Mouse (Mus musculus) hindbrain, embryonic 12.5 days (tissue): ENCODE results near the gene Tanc1. TPM values are rescaled to one million over a fixed set of nuclear protein-coding genes. Genes with fewer than 3 reads are reported as not detected.
A peak's percentile ranks its signal among the peaks of the same experiment; 100 is the strongest.

Experiments used
- ATAC-seq: fragments of 200-750 bp; cut with Nextera tagmentation; 2 replicates; pipeline ENCODE4 v1.8.0; 2017; ENCODE audit warnings: moderate TSS enrichment; ENCODE audit not compliant: low FRiP score
- H3K27ac ChIP-seq: fragments of 300-500 bp; sonication (generic); 2 replicates; pipeline ENCODE4 v1.5.1; 2016; ENCODE audit warnings: mild to moderate bottlenecking
- H3K27me3 ChIP-seq: fragments of 300-500 bp; sonication (generic); 2 replicates; pipeline ENCODE4 v1.6.1; 2016; ENCODE audit warnings: mild to moderate bottlenecking
- H3K36me3 ChIP-seq: fragments of 300-500 bp; sonication (generic); 2 replicates; pipeline ENCODE4 v1.6.1; 2016; ENCODE audit warnings: mild to moderate bottlenecking
- H3K4me1 ChIP-seq: fragments of 300-500 bp; sonication (generic); 2 replicates; pipeline ENCODE4 v1.6.1; 2016
- H3K4me2 ChIP-seq: fragments of 300-500 bp; sonication (generic); replicated peaks from 2 replicates; pipeline ENCODE4 v1.6.1; 2016; ENCODE audit warnings: mild to moderate bottlenecking
- H3K4me3 ChIP-seq: fragments of 300-500 bp; sonication (generic); 2 replicates; pipeline ENCODE4 v1.5.1; 2016; ENCODE audit warnings: mild to moderate bottlenecking
- H3K9ac ChIP-seq: fragments of 300-500 bp; sonication (generic); 2 replicates; pipeline ENCODE4 v1.6.1; 2016; ENCODE audit warnings: mild to moderate bottlenecking, moderate library complexity
- H3K9me3 ChIP-seq: fragments of 300-500 bp; sonication (generic); replicated peaks from 2 replicates; pipeline ENCODE4 v1.6.1; 2016; ENCODE audit warnings: mild to moderate bottlenecking
- WGBS: fragments of 180-500 bp; shearing (Covaris S2); methylation state at CpG from one replicate; pipeline ENCODE4 v1.1.7; 2016; 5-methylcytosine and 5-hydroxymethylcytosine counted together
- polyA plus RNA-seq: library from polyadenylated mRNA; unstranded; fragments of >200 nt; fragmentation: Nextera tagmentation; extraction: Ambion mirVana; gene quantifications from 2 replicates; pipeline ENCODE4 v1.2.1, GENCODE M21; 2016

The Tanc1 gene
- polyA plus RNA-seq, 1 experiment from 2014 or later: 18.9 TPM

- no peaks in the 10 kb centered on the region for H3K9me3 ChIP-seq
- ATAC-seq: no peak
- peaks cover 18% of the 10 kb centered on the region for H3K4me1 ChIP-seq
- no peak overlapping the region for H3K9ac ChIP-seq
- H3K27ac ChIP-seq: no peak overlapping the region
- no peaks in the 10 kb centered on the region for H3K27me3 ChIP-seq
- H3K4me2 ChIP-seq: no peak overlapping the region
- H3K4me3 ChIP-seq: no peak overlapping the region
- 68% methylated on average over 16 of the region's 16 CpGs for WGBS
- H3K36me3 ChIP-seq: no peaks in the 10 kb centered on the region
These were observed 49.3 kb downstream of the Tanc1 start for GRCm38 (mm10) chr2:59660891-59661805.

GRCm38 (mm10) chr2:59664803-59665567 is 53.1 kb downstream of the Tanc1 start:
- Histone ChIP-seq H3K27me3 (no peaks in the 10 kb centered on the region), H3K4me2 (no peak overlapping the region), H3K9ac (no peak overlapping the region), H3K36me3 (no peaks in the 10 kb centered on the region), H3K9me3 (no peaks in the 10 kb centered on the region), H3K4me3 (no peak overlapping the region), H3K4me1 (peaks cover 15% of the 10 kb centered on the region), H3K27ac (no peak overlapping the region)
- WGBS: 80% methylated on average over 16 of the region's 16 CpGs
- no peak for ATAC-seq

DNA sequence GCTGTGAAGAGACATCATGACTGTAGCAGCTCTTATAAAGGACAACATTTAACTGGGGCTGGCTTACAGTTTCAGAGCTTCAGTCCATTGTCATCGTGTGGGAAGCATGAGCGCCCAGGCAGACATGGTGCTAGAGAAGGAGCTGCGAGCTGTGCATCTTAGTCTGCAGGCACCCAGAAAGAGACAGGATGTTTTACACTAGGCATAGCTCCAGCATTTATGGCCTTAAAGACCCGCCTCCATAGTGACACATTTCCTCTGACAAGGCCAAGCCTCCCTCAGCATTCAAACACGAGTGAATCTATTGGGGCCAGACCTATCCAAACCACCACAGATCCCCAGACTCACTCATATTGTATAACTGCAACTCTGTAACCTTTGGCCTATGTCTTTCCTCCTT is 54.7 kb downstream of the Tanc1 start:
- Histone ChIP-seq H3K4me2 (no peak overlapping the region), H3K9ac (no peak overlapping the region), H3K27ac (no peak overlapping the region), H3K27me3 (no peaks in the 10 kb centered on the region), H3K4me3 (no peak overlapping the region), H3K36me3 (no peaks in the 10 kb centered on the region), H3K9me3 (no peaks in the 10 kb centered on the region), H3K4me1 (peaks cover 3% of the 10 kb centered on the region; the same call in 1 of the 2 replicates)
- WGBS: 92% methylated on average over 5 of the region's 5 CpGs
- no peak for ATAC-seq

GRCm38 (mm10) chr2:59670087-59671060 is 58.5 kb downstream of the Tanc1 start:
- 76% methylated on average over 15 of the region's 15 CpGs for WGBS
- H3K4me2 ChIP-seq: no peak overlapping the region
- no peak overlapping the region; the same call in 1 of the 2 replicates for H3K9ac ChIP-seq
- peaks cover 11% of the 10 kb centered on the region for H3K4me1 ChIP-seq
- no peaks in the 10 kb centered on the region for H3K9me3 ChIP-seq
- H3K27ac ChIP-seq: no peak overlapping the region
- H3K4me3 ChIP-seq: no peak overlapping the region
- no peaks in the 10 kb centered on the region for H3K27me3 ChIP-seq
- ATAC-seq: no peak
- no peaks in the 10 kb centered on the region for H3K36me3 ChIP-seq

DNA sequence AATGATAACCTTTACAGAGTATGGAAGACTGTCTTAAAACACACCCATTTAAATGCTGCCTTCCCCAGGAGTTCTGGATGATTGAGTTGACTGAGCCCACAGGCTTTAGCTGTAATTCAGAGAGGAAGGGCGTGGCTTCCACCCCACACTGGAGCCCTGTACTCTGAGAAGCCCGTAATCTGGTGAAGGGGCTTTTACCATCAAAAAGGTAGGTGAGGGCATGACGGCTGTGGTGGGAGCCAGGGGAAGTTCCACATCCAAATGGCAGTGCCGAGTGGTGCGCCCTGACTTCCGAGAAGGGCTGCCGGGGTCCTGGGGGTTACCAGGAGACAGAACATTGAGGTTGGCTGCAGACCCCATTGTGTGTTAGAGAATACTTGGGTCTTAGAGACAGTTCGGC is 59.8 kb downstream of the Tanc1 start:
- H3K27ac ChIP-seq: no peak overlapping the region
- no peaks in the 10 kb centered on the region for H3K36me3 ChIP-seq
- H3K9me3 ChIP-seq: no peaks in the 10 kb centered on the region
- no peak overlapping the region for H3K4me3 ChIP-seq
- H3K27me3 ChIP-seq: no peaks in the 10 kb centered on the region
- H3K4me1 ChIP-seq: peaks cover 17% of the 10 kb centered on the region
- 0 out of 2 replicates have a peak overlapping the region, but pooled peaks have one; percentile 3 for H3K4me2 ChIP-seq
- 57% methylated on average over 8 of the region's 8 CpGs for WGBS
- ATAC-seq: no peak
- H3K9ac ChIP-seq: no peak overlapping the region

DNA sequence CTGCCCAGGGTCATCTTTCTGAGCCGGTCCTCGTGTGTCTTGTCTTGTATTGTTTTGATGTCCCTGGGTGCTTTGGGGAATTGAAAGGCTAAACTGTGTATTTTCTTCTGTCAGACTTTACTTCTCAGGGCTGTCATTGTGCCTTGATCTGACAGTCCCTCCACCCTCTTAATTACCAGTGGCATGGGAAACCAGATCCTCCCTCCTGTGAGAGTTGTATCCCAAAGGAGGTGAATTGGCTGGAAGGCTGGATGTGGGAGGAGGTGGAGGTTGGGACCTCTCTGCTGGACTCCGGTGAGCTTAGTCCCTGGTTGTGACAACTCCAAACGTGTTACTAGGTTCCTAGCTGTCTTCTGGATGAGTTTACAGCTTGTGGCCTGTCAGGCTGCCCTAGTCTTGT is 60.2 kb downstream of the Tanc1 start:
- H3K9me3 ChIP-seq: no peaks in the 10 kb centered on the region
- no peak overlapping the region for H3K4me3 ChIP-seq
- H3K27ac ChIP-seq: no peak overlapping the region
- H3K36me3 ChIP-seq: no peaks in the 10 kb centered on the region
- 15% methylated on average over 4 of the region's 4 CpGs for WGBS
- peaks cover 19% of the 10 kb centered on the region for H3K4me1 ChIP-seq
- H3K27me3 ChIP-seq: no peaks in the 10 kb centered on the region
- no peak for ATAC-seq
- no peak overlapping the region for H3K9ac ChIP-seq
- 0 out of 2 replicates have a peak overlapping the region, but pooled peaks have one; percentile 3 for H3K4me2 ChIP-seq

DNA sequence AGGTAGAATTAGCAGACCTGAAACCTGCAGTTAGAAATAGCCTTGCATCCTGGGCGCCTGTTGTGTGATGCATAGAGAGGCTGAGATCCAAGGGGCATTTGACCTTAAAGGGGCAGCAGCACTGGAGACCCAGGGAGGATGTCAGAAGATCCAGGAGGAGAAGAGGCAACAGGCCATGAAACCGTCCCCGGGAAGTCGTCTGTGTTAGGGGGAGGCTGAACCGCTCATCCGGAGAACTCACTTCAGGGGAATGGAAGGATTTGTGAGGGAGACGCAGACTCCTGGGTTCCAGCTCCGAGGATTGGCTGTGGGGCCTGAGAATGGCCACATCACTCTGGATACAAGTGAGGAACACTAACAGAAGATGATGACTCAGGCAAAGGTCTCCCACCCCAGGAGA is 60.8 kb downstream of the Tanc1 start:
- H3K27me3 ChIP-seq: no peaks in the 10 kb centered on the region
- no peak for ATAC-seq
- H3K9ac ChIP-seq: no peak overlapping the region
- no peak overlapping the region for H3K27ac ChIP-seq
- no peaks in the 10 kb centered on the region for H3K9me3 ChIP-seq
- H3K4me2 ChIP-seq: no peak overlapping the region
- 57% methylated on average over 8 of the region's 8 CpGs for WGBS
- no peak overlapping the region for H3K4me3 ChIP-seq
- no peaks in the 10 kb centered on the region for H3K36me3 ChIP-seq
- H3K4me1 ChIP-seq: peaks cover 19% of the 10 kb centered on the region

GRCm38 (mm10) chr2:59673351-59673750 is 61.5 kb downstream of the Tanc1 start:
- H3K4me3 ChIP-seq: no peak overlapping the region
- no peaks in the 10 kb centered on the region for H3K9me3 ChIP-seq
- peaks cover 19% of the 10 kb centered on the region for H3K4me1 ChIP-seq
- no peak overlapping the region for H3K4me2 ChIP-seq
- 83% methylated on average over 6 of the region's 6 CpGs for WGBS
- ATAC-seq: no peak
- H3K36me3 ChIP-seq: no peaks in the 10 kb centered on the region
- no peaks in the 10 kb centered on the region for H3K27me3 ChIP-seq
- H3K27ac ChIP-seq: no peak overlapping the region
- H3K9ac ChIP-seq: no peak overlapping the region

GRCm38 (mm10) chr2:59673877-59674276 is 62.0 kb downstream of the Tanc1 start:
- H3K4me2 ChIP-seq: no peak overlapping the region
- no peak overlapping the region for H3K27ac ChIP-seq
- ATAC-seq: no peak
- no peak overlapping the region for H3K4me3 ChIP-seq
- no peaks in the 10 kb centered on the region for H3K36me3 ChIP-seq
- no peaks in the 10 kb centered on the region for H3K9me3 ChIP-seq
- H3K4me1 ChIP-seq: peaks cover 19% of the 10 kb centered on the region
- H3K9ac ChIP-seq: no peak overlapping the region
- no peaks in the 10 kb centered on the region for H3K27me3 ChIP-seq
- 67% methylated on average over 1 of the region's 1 CpGs for WGBS

- Histone ChIP-seq H3K4me3 (no peak overlapping the region), H3K27me3 (no peaks in the 10 kb centered on the region), H3K9ac (no peak overlapping the region), H3K4me2 (no peak overlapping the region), H3K27ac (no peak overlapping the region), H3K36me3 (no peaks in the 10 kb centered on the region), H3K4me1 (peaks cover 19% of the 10 kb centered on the region), H3K9me3 (no peaks in the 10 kb centered on the region)
- WGBS: 37% methylated on average over 17 of the region's 17 CpGs
- 0 out of 2 replicates have a peak, but pooled peaks have one; percentile 21 for ATAC-seq
These were observed 63.6 kb downstream of the Tanc1 start for GRCm38 (mm10) chr2:59675270-59675995.

- H3K4me2 ChIP-seq: no peak overlapping the region
- WGBS: 87% methylated on average over 6 of the region's 6 CpGs
- no peak overlapping the region for H3K9ac ChIP-seq
- H3K27ac ChIP-seq: no peak overlapping the region
- no peaks in the 10 kb centered on the region for H3K27me3 ChIP-seq
- peaks cover 19% of the 10 kb centered on the region for H3K4me1 ChIP-seq
- H3K36me3 ChIP-seq: no peaks in the 10 kb centered on the region
- ATAC-seq: no peak
- no peak overlapping the region for H3K4me3 ChIP-seq
- H3K9me3 ChIP-seq: no peaks in the 10 kb centered on the region
These were observed 64.2 kb downstream of the Tanc1 start for GRCm38 (mm10) chr2:59676041-59676440.
